Mouse (Mus musculus): ENCODE measurements around the gene Rmnd1. TPM values are rescaled to one million over a fixed set of nuclear protein-coding genes. Genes with fewer than 3 reads are reported as not detected.

The Rmnd1 gene
- total and polyA plus RNA-seq, 2 experiments from 2014 or later = 23.2 to 24.6 TPM

- WGBS = under 1% methylated on average over 33 of the region's 133 CpGs
- TF ChIP-seq CTCF (IDR thresholded peaks at IDR 0.05) = 0 out of 2 replicates have a peak, but pooled peaks have one; percentile 1
- peak; percentile 94 for ATAC-seq (ENCODE audit: low FRiP score)
Observed at GRCm38 (mm10) chr10:4386609-4387591, 45.3 kb downstream of the Rmnd1 start.

GRCm38 (mm10) chr10:4384244-4384643 is 47.9 kb downstream of the Rmnd1 start:
- Histone ChIP-seq H3K27me3 (ENCODE audit: insufficient read depth, low read length) (no peaks in the 10 kb centered on the region), H3K9ac (replicated peaks; ENCODE audit: low read length, poor library complexity, severe bottlenecking) (no peak overlapping the region), H3K4me3 (ENCODE audit: low read depth, low read length) (no peak overlapping the region), H3K9me3 (ENCODE audit: low read length) (no peaks in the 10 kb centered on the region), H3K36me3 (ENCODE audit: insufficient read depth, low read length) (no peaks in the 10 kb centered on the region), H3K27ac (ENCODE audit: low read depth, low read length) (no peak overlapping the region), H3K4me2 (ENCODE audit: low read depth, low read length, poor library complexity, severe bottlenecking) (no peak overlapping the region), H3K4me1 (ENCODE audit: insufficient read depth, low read length) (peaks cover 3% of the 10 kb centered on the region; the same call in 1 of the 2 replicates)
- no peak for ATAC-seq (ENCODE audit: low FRiP score)
- 97% methylated on average over 7 of the region's 7 CpGs for WGBS
- DNase-seq (ENCODE audit: low spot score) = no peak
- no peak for TF ChIP-seq CTCF (IDR thresholded peaks at IDR 0.05)

More at GRCm38 (mm10) chr10:4386609-4387591, 45.3 kb downstream of the Rmnd1 start:
- DNase-seq (ENCODE audit: low spot score) = peak; percentile 97
- H3K9me3 ChIP-seq (ENCODE audit: low read length) = no peaks in the 10 kb centered on the region
- peaks cover 21% of the 10 kb centered on the region for H3K4me1 ChIP-seq (ENCODE audit: insufficient read depth, low read length)
- no peaks in the 10 kb centered on the region for H3K36me3 ChIP-seq (ENCODE audit: insufficient read depth, low read length)
- peak overlapping the region; percentile 92 for H3K4me2 ChIP-seq (ENCODE audit: low read depth, low read length, poor library complexity, severe bottlenecking)
- H3K27me3 ChIP-seq (ENCODE audit: insufficient read depth, low read length) = no peaks in the 10 kb centered on the region
- peak overlapping the region; percentile 99 for H3K9ac ChIP-seq (replicated peaks; ENCODE audit: low read length, poor library complexity, severe bottlenecking)
- peak overlapping the region; percentile 99 for H3K27ac ChIP-seq (ENCODE audit: low read depth, low read length)
- peak overlapping the region; percentile 94 for H3K4me3 ChIP-seq (ENCODE audit: low read depth, low read length)

GRCm38 (mm10) chr10:4380748-4381147 is 51.4 kb downstream of the Rmnd1 start:
- ATAC-seq (ENCODE audit: low FRiP score) (no peak), DNase-seq (ENCODE audit: low spot score) (no peak)
- no peaks in the 10 kb centered on the region for H3K27me3 ChIP-seq (ENCODE audit: insufficient read depth, low read length)
- no peak overlapping the region for H3K27ac ChIP-seq (ENCODE audit: low read depth, low read length)
- H3K4me2 ChIP-seq (ENCODE audit: low read depth, low read length, poor library complexity, severe bottlenecking) = no peak overlapping the region
- H3K36me3 ChIP-seq (ENCODE audit: insufficient read depth, low read length) = no peaks in the 10 kb centered on the region
- H3K4me3 ChIP-seq (ENCODE audit: low read depth, low read length) = no peak overlapping the region
- 88% methylated on average over 5 of the region's 5 CpGs for WGBS
- H3K9ac ChIP-seq (replicated peaks; ENCODE audit: low read length, poor library complexity, severe bottlenecking) = no peak overlapping the region
- no peaks in the 10 kb centered on the region for H3K9me3 ChIP-seq (ENCODE audit: low read length)
- TF ChIP-seq CTCF (IDR thresholded peaks at IDR 0.05) = no peak
- H3K4me1 ChIP-seq (ENCODE audit: insufficient read depth, low read length) = no peaks in the 10 kb centered on the region

GRCm38 (mm10) chr10:4376931-4377330 is 55.3 kb downstream of the Rmnd1 start:
- Histone ChIP-seq H3K27ac (ENCODE audit: low read depth, low read length) (no peak overlapping the region), H3K36me3 (ENCODE audit: insufficient read depth, low read length) (0 out of 2 replicates have a peak, but pooled peaks cover 3% of the 10 kb centered on the region), H3K27me3 (ENCODE audit: insufficient read depth, low read length) (no peaks in the 10 kb centered on the region), H3K4me2 (ENCODE audit: low read depth, low read length, poor library complexity, severe bottlenecking) (no peak overlapping the region), H3K4me3 (ENCODE audit: low read depth, low read length) (no peak overlapping the region), H3K9me3 (ENCODE audit: low read length) (no peaks in the 10 kb centered on the region), H3K4me1 (ENCODE audit: insufficient read depth, low read length) (no peaks in the 10 kb centered on the region), H3K9ac (replicated peaks; ENCODE audit: low read length, poor library complexity, severe bottlenecking) (no peak overlapping the region)
- DNase-seq (ENCODE audit: low spot score) (no peak), ATAC-seq (ENCODE audit: low FRiP score) (no peak)
- 92% methylated on average over 7 of the region's 7 CpGs for WGBS
- TF ChIP-seq CTCF (IDR thresholded peaks at IDR 0.05) = no peak

- ATAC-seq (ENCODE audit: low FRiP score) = no peak
- Histone ChIP-seq H3K27me3 (ENCODE audit: insufficient read depth, low read length) (no peaks in the 10 kb centered on the region), H3K9me3 (ENCODE audit: low read length) (no peaks in the 10 kb centered on the region), H3K9ac (replicated peaks; ENCODE audit: low read length, poor library complexity, severe bottlenecking) (no peak overlapping the region), H3K4me3 (ENCODE audit: low read depth, low read length) (no peak overlapping the region), H3K4me2 (ENCODE audit: low read depth, low read length, poor library complexity, severe bottlenecking) (no peak overlapping the region), H3K4me1 (ENCODE audit: insufficient read depth, low read length) (no peaks in the 10 kb centered on the region), H3K27ac (ENCODE audit: low read depth, low read length) (no peak overlapping the region), H3K36me3 (ENCODE audit: insufficient read depth, low read length) (0 out of 2 replicates have a peak, but pooled peaks cover 3% of the 10 kb centered on the region)
- WGBS = 83% methylated on average over 7 of the region's 7 CpGs
- no peak for DNase-seq (ENCODE audit: low spot score)
- TF ChIP-seq CTCF (IDR thresholded peaks at IDR 0.05) = no peak
Observed at GRCm38 (mm10) chr10:4376461-4376860, 55.7 kb downstream of the Rmnd1 start.

- 28% methylated on average over 7 of the region's 7 CpGs for WGBS
Observed at GRCm38 (mm10) chr10:4375267-4375666, 56.9 kb downstream of the Rmnd1 start.

More at GRCm38 (mm10) chr10:4375267-4375666, 56.9 kb downstream of the Rmnd1 start:
- no peak for ATAC-seq (ENCODE audit: low FRiP score)
- H3K4me2 ChIP-seq (ENCODE audit: low read depth, low read length, poor library complexity, severe bottlenecking) = no peak overlapping the region
- no peak overlapping the region for H3K27ac ChIP-seq (ENCODE audit: low read depth, low read length)
- TF ChIP-seq CTCF (IDR thresholded peaks at IDR 0.05) = no peak
- no peaks in the 10 kb centered on the region for H3K4me1 ChIP-seq (ENCODE audit: insufficient read depth, low read length)
- H3K9ac ChIP-seq (replicated peaks; ENCODE audit: low read length, poor library complexity, severe bottlenecking) = no peak overlapping the region
- no peaks in the 10 kb centered on the region for H3K27me3 ChIP-seq (ENCODE audit: insufficient read depth, low read length)
- no peak overlapping the region for H3K4me3 ChIP-seq (ENCODE audit: low read depth, low read length)
- no peaks in the 10 kb centered on the region for H3K9me3 ChIP-seq (ENCODE audit: low read length)
- DNase-seq (ENCODE audit: low spot score) = no peak
- H3K36me3 ChIP-seq (ENCODE audit: insufficient read depth, low read length) = 0 out of 2 replicates have a peak, but pooled peaks cover 3% of the 10 kb centered on the region

All from midbrain, postnatal 0 days (tissue).